In genomic region chr16:40271859-40272258, GRCm38 (mm10) we compare ENCODE assay signal across 12 mouse cellular contexts.
DNase-seq lines count a peak whose midpoint lies in the region; ATAC-seq and TF ChIP-seq lines count a peak whose summit lies in the region.
"Had no signal": no experiment of that assay in that cellular context is flagged by ENCODE, and none has a peak within 500 bp of the region (broad histone marks: within the 10 kb centered on the region; RNA-seq: fewer than 3 reads in every experiment).

No protein-coding gene starts in this region.

- peak; percentile 3 for DNase-seq in right cerebral cortex, adult 18-20 months
- DNase-seq in right cerebral cortex, postnatal 14 days, result no peak
- peak; percentile 28 for DNase-seq in brain, adult 2 months (ENCODE audit: low read depth, low spot score)
- DNase-seq in yolk sac, embryonic 10.5 days (ENCODE audit: low spot score), result no peak
- no peak for DNase-seq in natural killer cell, adult 2 months (ENCODE audit: low spot score in 2 of 2)
- DNase-seq: heart, postnatal 36 days; kidney, adult 8-10 months; lung, postnatal 4 days had no signal

- 79% methylated on average over 3 of the region's 3 CpGs for WGBS in intestine, postnatal 0 days
- WGBS in intestine, embryonic 15.5 days, result 77% methylated on average over 3 of the region's 3 CpGs

- TF ChIP-seq CTCF in intestine, postnatal 0 days (IDR thresholded peaks at IDR 0.05; ENCODE audit: low read depth), result peak; percentile 50

- H3K9me3 ChIP-seq in intestine, postnatal 0 days (ENCODE audit: control insufficient read depth), result no peaks in the 10 kb centered on the region
- no peaks in the 10 kb centered on the region for H3K9me3 ChIP-seq in intestine, embryonic 15.5 days
- H3K9me3 ChIP-seq: embryonic facial prominence, embryonic 13.5 days; limb, embryonic 15.5 days had no signal

- H3K4me1 ChIP-seq in intestine, postnatal 0 days (replicated peaks; ENCODE audit: control insufficient read depth, insufficient read depth, low read length), result no peaks in the 10 kb centered on the region
- H3K4me1 ChIP-seq in intestine, embryonic 15.5 days (replicated peaks), result no peaks in the 10 kb centered on the region
- H3K4me1 ChIP-seq: embryonic facial prominence, embryonic 13.5 days; limb, embryonic 15.5 days had no signal

- H3K36me3 ChIP-seq in intestine, postnatal 0 days (ENCODE audit: control insufficient read depth, insufficient read depth), result no peaks in the 10 kb centered on the region
- no peaks in the 10 kb centered on the region for H3K36me3 ChIP-seq in intestine, embryonic 15.5 days
- H3K36me3 ChIP-seq: embryonic facial prominence, embryonic 13.5 days; limb, embryonic 15.5 days had no signal

- no peak overlapping the region for H3K4me3 ChIP-seq in intestine, postnatal 0 days (ENCODE audit: low read depth, low read length)
- no peak overlapping the region for H3K4me3 ChIP-seq in intestine, embryonic 15.5 days (replicated peaks)
- H3K4me3 ChIP-seq: embryonic facial prominence, embryonic 13.5 days; limb, embryonic 15.5 days had no signal

- no peaks in the 10 kb centered on the region for H3K27me3 ChIP-seq in intestine, postnatal 0 days (replicated peaks; ENCODE audit: control insufficient read depth, insufficient read depth, low read length)
- no peaks in the 10 kb centered on the region for H3K27me3 ChIP-seq in intestine, embryonic 15.5 days (replicated peaks)
- H3K27me3 ChIP-seq: embryonic facial prominence, embryonic 13.5 days; limb, embryonic 15.5 days had no signal

- H3K27ac ChIP-seq in intestine, postnatal 0 days (ENCODE audit: low read depth, low read length), result no peak overlapping the region
- H3K27ac ChIP-seq in intestine, embryonic 15.5 days, result no peak overlapping the region
- H3K27ac ChIP-seq: embryonic facial prominence, embryonic 13.5 days; limb, embryonic 15.5 days had no signal

- no peak overlapping the region for H3K4me2 ChIP-seq in intestine, postnatal 0 days (replicated peaks; ENCODE audit: low read depth)
- no peak overlapping the region for H3K4me2 ChIP-seq in intestine, embryonic 15.5 days (replicated peaks)
- H3K4me2 ChIP-seq: embryonic facial prominence, embryonic 13.5 days; limb, embryonic 15.5 days had no signal

- no peak overlapping the region for H3K9ac ChIP-seq in intestine, postnatal 0 days (ENCODE audit: low read depth, low read length)
- H3K9ac ChIP-seq in intestine, embryonic 15.5 days, result no peak overlapping the region
- H3K9ac ChIP-seq: embryonic facial prominence, embryonic 13.5 days; limb, embryonic 15.5 days had no signal

- ATAC-seq in intestine, postnatal 0 days, result no peak
- no peak for ATAC-seq in intestine, embryonic 15.5 days

Comparison
In these comparisons a context has a peak if more than half of its experiments do, and no peak if none do; other contexts are left out.
1. DNase-seq: peak in right cerebral cortex, adult 18-20 months (single experiment) and brain, adult 2 months (single experiment); none in right cerebral cortex, postnatal 14 days (single experiment), yolk sac, embryonic 10.5 days (single experiment) and natural killer cell, adult 2 months (0 of 2).